20 mouse cellular contexts compared by ENCODE assay signal in genomic region chr6:119219237-119219870, GRCm38 (mm10). TPM values are rescaled to one million over a fixed set of nuclear protein-coding genes. Genes with fewer than 3 reads are reported as not detected.
DNase-seq lines count a peak whose midpoint lies in the region; ATAC-seq lines count a peak whose summit lies in the region.
"Had no signal": no experiment of that assay in that cellular context is flagged by ENCODE, and none has a peak within 500 bp of the region (broad histone marks: within the 10 kb centered on the region; RNA-seq: fewer than 3 reads in every experiment).

No protein-coding gene starts in this region.

- peak; percentile 77 for DNase-seq in heart, adult 11 months
- no peak for DNase-seq in heart, postnatal 4 days
- no peak for DNase-seq in limb, embryonic 10.5 days (ENCODE audit: low spot score)
- peak; percentile 74 for DNase-seq in brain, adult 2 months (ENCODE audit: low read depth, low spot score)
- peak; percentile 20 to 23 for DNase-seq in cerebellum, postnatal 10 days
- DNase-seq in kidney, adult 9 months, result no peak
- DNase-seq: adrenal gland, postnatal 36 days; B cell, adult 2 months; gastrocnemius, postnatal 14 days; kidney, postnatal 4 days; liver, embryonic 13.5 days; right cerebral cortex, postnatal 14 days; thymus, postnatal 14 days had no signal

- H3K4me1 ChIP-seq in limb, embryonic 15.5 days, result peaks cover 5% of the 10 kb centered on the region; the same call in 1 of the 2 replicates
- no peaks in the 10 kb centered on the region for H3K4me1 ChIP-seq in limb, embryonic 10.5 days
- H3K4me1 ChIP-seq: hindbrain, embryonic 12.5 days; liver, embryonic 13.5 days had no signal

- no peak overlapping the region for H3K9ac ChIP-seq in limb, embryonic 15.5 days
- H3K9ac ChIP-seq: hindbrain, embryonic 12.5 days; liver, embryonic 13.5 days; lung, embryonic 15.5 days; midbrain, embryonic 13.5 days had no signal

- WGBS in limb, embryonic 15.5 days, result 85% methylated on average over 15 of the region's 15 CpGs
- 85% methylated on average over 15 of the region's 15 CpGs for WGBS in limb, embryonic 10.5 days

- no peak overlapping the region for H3K27ac ChIP-seq in limb, embryonic 15.5 days
- H3K27ac ChIP-seq in limb, embryonic 10.5 days, result no peak overlapping the region
- H3K27ac ChIP-seq: hindbrain, embryonic 12.5 days; liver, embryonic 13.5 days; lung, embryonic 15.5 days; midbrain, embryonic 13.5 days had no signal

- H3K36me3 ChIP-seq in limb, embryonic 15.5 days, result peaks cover 32% of the 10 kb centered on the region
- H3K36me3 ChIP-seq in limb, embryonic 10.5 days, result peaks cover 25% of the 10 kb centered on the region

- no peak overlapping the region for H3K4me2 ChIP-seq in limb, embryonic 15.5 days
- H3K4me2 ChIP-seq: hindbrain, embryonic 12.5 days; liver, embryonic 13.5 days; lung, embryonic 15.5 days; midbrain, embryonic 13.5 days had no signal

- H3K27me3 ChIP-seq in limb, embryonic 15.5 days, result no peaks in the 10 kb centered on the region
- H3K27me3 ChIP-seq in limb, embryonic 10.5 days (ENCODE audit: low read depth, poor library complexity, severe bottlenecking), result no peaks in the 10 kb centered on the region
- H3K27me3 ChIP-seq: hindbrain, embryonic 12.5 days; liver, embryonic 13.5 days; lung, embryonic 15.5 days; midbrain, embryonic 13.5 days had no signal

- ATAC-seq in limb, embryonic 15.5 days (ENCODE audit: insufficient number of reproducible peaks, low FRiP score, low TSS enrichment, low read depth), result peak; percentile 17; the same call in 1 of the 2 replicates

- H3K9me3 ChIP-seq in limb, embryonic 15.5 days, result no peaks in the 10 kb centered on the region
- no peaks in the 10 kb centered on the region for H3K9me3 ChIP-seq in limb, embryonic 10.5 days (replicated peaks)
- H3K9me3 ChIP-seq: hindbrain, embryonic 12.5 days; liver, embryonic 13.5 days; lung, embryonic 15.5 days; midbrain, embryonic 13.5 days had no signal

- H3K4me3 ChIP-seq in limb, embryonic 15.5 days, result no peak overlapping the region
- no peak overlapping the region for H3K4me3 ChIP-seq in limb, embryonic 10.5 days
- H3K4me3 ChIP-seq: hindbrain, embryonic 12.5 days; liver, embryonic 13.5 days; lung, embryonic 15.5 days; midbrain, embryonic 13.5 days had no signal

RNA-seq across cellular contexts. Expression of gene Cacna2d4, which starts 17.0 kb away (rescaled TPM):
- not detected for total RNA-seq in heart, postnatal 4 days (2021)
- polyA plus RNA-seq in limb, embryonic 15.5 days (2015; fragmentation: Nextera tagmentation; extraction: Ambion mirVana), result 0.03 TPM in 1 of 2 replicates, not detected in the other
- not detected in 2 replicates for polyA plus RNA-seq in limb, embryonic 10.5 days (2016; fragmentation: Nextera tagmentation; extraction: Ambion mirVana)
- total RNA-seq: adrenal gland, postnatal 36 days had no signal
- polyA plus RNA-seq: kidney, embryonic 14.5 days; liver, embryonic 13.5 days; stomach, embryonic 16.5 days had no signal

RNA-seq across cellular contexts. Expression of gene Cacna1c, which starts 23.1 kb away (rescaled TPM):
- 100 to 1,000 TPM; 233 to 249 TPM for total RNA-seq in heart, postnatal 4 days (2021)
- polyA plus RNA-seq in limb, embryonic 15.5 days (2015; fragmentation: Nextera tagmentation; extraction: Ambion mirVana), result 4.1 and 6.2 TPM in 2 replicates
- 5.7 and 10.2 TPM in 2 replicates for polyA plus RNA-seq in limb, embryonic 10.5 days (2016; fragmentation: Nextera tagmentation; extraction: Ambion mirVana)
- total RNA-seq: megakaryocyte progenitor cell, adult 5-6 weeks had no signal

RNA-seq across cellular contexts. Expression of gene Dcp1b, which starts 44.3 kb away (rescaled TPM):
- total RNA-seq in heart, postnatal 4 days (2021), result 1 to 10 TPM; 4.4 to 4.5 TPM
- polyA plus RNA-seq in limb, embryonic 15.5 days (2015; fragmentation: Nextera tagmentation; extraction: Ambion mirVana), result 7.9 and 8.1 TPM in 2 replicates
- polyA plus RNA-seq in limb, embryonic 10.5 days (2016; fragmentation: Nextera tagmentation; extraction: Ambion mirVana), result 5.7 and 8.9 TPM in 2 replicates

Comparison
In these comparisons a context has a peak if more than half of its experiments do, and no peak if none do; other contexts are left out.
1. DNase-seq: peak in heart, adult 11 months (single experiment), brain, adult 2 months (single experiment) and cerebellum, postnatal 10 days (2 of 2); none in heart, postnatal 4 days (single experiment), limb, embryonic 10.5 days (single experiment) and kidney, adult 9 months (single experiment).